Mouse (Mus musculus) T-helper 2 cell (primary cell): Measurements from ENCODE around the gene Esp34.

Source experiments
- in situ Hi-C: fragments of 300-600 bp; cut with MboI, MseI; formaldehyde crosslinking; loops from one replicate; pipeline ENCODE4 v1.15.1; 2025; ENCODE audit warnings: high pct_unique_total_duplicates

The Esp34 gene

DNA sequence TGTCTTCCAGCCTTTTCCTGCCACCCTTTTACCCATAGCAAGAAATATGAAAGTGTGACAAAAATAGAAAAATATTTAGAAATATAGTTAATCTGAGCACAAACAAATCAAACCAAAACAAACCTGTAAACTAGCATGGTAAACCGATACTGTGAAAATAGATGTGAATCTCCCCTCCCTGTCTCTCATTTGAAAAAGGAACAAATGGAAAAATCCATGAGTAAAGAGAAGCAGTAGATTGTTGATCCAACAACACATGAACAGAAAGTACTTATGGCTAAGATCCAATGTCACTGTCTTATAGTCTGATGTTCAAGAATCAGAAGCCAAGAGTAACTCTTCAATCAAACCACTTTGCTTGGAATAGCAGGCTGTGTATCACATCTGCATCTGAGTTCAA lies at the start of gene Esp34:
Esp34 (plus strand) TSS at position 301 of the 400 bp plus-strand sequence.
- in situ Hi-C loops, result no loop called here

- in situ Hi-C loops, result no loop called here
These were observed 8.5 kb downstream of the Esp34 start for GRCm38 (mm10) chr17:38562527-38562926.
